Mouse (Mus musculus): ENCODE results near the gene Nppc.

The Nppc gene

DNA sequence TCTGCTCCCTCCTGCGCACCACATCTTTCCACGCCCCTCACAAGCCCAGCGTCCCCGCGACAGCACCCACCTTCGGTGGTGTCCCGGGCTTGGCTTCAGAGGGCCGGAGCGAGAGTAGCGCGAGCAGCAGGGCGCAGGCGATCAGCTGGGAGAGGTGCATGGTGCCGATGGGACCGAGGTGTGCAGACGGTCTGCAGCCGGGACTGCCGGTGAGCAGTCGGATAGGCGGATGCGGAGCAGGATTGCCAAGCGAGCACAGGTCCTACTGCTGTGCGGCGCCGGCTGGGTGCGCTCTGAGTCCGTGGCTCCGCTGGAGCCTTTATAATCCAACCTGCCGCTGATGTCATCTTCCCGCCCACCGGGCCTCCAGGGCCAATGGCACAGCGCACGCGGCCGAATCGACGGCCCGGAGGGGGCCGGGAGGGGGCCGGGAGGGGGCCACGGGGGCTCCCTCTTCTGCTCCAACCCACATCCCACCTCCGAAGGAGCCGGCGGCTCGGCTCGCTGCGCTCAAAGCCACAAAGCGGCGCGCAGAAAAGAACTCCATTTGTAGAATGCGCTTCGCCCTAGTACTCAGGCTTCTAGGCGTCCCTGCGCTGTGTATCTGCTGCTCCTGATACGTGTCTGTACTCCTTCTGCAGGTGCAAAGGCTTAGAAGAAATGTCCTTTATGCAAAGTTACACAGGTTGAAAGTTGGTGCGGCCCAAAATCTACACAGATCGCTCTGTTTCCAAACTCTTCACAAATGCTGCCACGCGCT, at the start of gene Nppc:
Gene Nppc, minus strand, starts transcription at position 293 of the 760 bp plus-strand sequence.
- DNase-seq (ENCODE audit: low read depth, low spot score) = peak; percentile 79

DNA sequence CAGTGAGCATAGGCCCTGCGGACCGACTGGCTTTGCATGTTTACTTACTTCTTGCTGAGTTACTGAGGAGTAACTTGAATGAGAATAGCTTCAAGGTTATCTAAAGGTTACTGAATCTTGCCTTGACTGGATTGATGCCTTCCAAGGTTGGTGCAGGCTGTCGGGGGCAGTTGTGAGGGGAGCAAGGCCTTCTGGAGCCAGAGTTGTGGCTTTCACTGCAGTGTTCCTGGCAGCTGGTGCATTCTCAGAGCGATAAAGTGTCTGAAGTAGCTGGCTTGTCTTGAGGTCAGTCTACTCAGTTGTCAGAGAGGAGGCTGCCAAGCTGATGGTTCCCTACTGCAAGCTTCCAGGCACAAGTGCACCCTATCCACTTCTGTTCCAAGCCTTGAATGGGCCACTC, 49.0 kb upstream of the Nppc start:
- DNase-seq (ENCODE audit: low read depth, low spot score) = peak; percentile 43

DNA sequence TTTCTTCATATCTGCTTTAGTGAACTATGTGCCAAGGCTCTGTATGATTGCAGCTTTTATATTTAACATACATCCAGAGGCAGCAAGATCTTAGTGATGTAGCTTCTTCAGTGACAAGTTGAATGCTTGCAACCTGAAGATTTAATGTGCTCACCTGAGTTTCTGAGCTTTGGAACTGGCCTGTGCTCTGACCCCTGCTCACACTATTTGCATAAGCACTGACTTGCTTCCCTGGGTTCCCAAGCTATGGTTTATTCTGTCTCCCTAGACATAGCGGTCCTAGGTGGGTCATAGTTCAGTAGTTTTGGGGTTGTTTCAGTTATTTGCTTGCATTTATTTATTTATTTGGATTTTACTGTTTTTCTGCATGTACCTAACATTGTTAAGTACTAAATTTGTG, 47.8 kb upstream of the Nppc start:
- DNase-seq (ENCODE audit: low read depth, low spot score) = no peak

DNA sequence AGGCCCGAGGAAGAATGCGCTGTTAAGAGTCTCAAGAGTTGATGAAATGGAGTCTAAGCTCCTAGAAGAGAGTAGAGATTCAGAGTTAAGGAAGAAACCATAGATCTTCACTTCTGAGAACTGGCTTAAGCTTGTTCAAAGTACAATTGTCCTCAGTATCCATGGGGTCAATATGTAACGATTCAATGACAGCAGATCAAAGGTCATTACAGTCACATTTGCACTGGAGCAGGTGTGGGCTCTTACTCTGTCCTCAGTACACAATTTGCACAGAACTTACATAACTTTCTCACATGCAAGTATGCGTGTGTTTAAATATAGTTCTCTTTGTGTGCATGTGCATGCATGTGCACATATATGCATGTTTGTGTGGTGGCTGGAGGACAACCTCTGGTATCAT, 42.7 kb upstream of the Nppc start:
- no peak for DNase-seq (ENCODE audit: low read depth, low spot score)

DNA sequence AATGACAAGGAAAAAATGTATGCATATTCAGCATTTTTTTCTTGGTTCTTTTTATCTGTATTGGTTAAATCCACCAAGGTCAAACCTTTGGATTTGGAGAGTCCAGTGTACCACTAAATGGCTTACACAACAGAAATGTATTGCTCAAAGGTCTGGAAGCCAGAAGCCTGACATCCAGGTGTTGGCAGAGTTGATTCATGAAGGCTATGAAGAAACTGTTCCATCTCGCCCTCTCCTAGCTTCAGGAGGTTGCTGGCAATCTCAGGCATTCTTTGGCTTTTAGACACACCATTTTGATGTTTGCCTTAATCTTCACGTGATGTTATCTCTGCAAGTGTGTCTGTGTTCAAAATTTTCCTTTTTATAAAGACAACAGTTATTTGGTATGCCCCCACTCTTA, 41.7 kb upstream of the Nppc start:
- DNase-seq (ENCODE audit: low read depth, low spot score) = no peak

DNA sequence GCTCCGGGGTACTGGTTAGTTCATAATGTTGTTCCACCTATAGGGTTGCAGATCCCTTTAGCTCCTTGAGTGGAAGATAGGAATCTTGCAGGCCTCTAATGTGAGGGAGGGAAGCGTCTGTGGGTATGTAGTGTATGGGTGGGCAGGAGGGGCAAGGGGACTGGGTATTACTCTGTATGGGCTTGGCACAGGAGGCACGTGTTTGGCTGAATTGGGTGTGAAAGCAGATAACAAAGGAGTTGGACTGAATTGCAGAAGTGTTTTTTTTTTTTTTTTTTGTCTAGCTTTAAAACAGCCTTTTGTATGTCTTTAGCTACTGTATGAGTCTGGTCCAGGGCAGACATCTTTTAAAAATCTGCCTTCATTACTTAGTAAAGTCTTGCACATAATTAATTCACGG, 39.2 kb upstream of the Nppc start:
- no peak for DNase-seq (ENCODE audit: low read depth, low spot score)

DNA sequence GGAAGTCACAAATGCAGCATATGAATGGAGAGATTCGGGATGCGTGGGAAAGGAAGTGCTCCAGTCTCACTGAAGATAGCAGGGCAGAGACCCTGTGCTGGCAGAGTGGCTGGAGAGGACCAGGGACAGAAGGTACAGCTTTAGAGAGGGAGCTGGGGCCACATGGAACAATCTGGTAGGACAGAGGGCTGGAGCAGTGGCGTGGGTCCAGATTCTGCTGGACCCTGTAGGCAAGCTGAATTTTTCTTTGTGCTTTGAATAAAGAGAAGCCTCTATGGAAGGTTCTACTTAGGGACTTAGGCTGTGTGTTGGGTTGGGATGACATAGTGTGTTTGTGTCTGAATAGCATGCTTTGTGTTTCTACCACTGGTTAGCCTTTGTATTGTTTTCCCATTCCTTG, 35.1 kb upstream of the Nppc start:
- no peak for DNase-seq (ENCODE audit: low read depth, low spot score)

DNA sequence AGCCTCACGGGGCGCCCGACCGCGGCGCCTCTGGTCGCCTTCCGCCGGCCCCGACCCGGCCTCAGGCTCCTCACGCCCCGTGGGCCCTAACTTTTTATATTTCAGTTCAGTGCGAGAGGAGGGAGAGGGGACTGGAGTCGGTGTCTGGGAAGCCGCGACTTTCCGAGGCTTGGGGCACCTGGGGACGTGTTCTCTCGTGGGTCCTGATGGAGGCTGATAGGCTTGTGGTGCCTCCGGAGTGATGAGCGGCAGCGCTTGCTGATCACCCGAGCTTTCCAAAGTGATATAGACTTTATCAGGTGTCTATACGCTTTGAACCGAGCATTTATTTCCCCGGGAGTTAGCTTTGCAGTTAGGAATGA, 33.6 kb upstream of the Nppc start:
- DNase-seq (ENCODE audit: low read depth, low spot score) = peak; percentile 56

DNA sequence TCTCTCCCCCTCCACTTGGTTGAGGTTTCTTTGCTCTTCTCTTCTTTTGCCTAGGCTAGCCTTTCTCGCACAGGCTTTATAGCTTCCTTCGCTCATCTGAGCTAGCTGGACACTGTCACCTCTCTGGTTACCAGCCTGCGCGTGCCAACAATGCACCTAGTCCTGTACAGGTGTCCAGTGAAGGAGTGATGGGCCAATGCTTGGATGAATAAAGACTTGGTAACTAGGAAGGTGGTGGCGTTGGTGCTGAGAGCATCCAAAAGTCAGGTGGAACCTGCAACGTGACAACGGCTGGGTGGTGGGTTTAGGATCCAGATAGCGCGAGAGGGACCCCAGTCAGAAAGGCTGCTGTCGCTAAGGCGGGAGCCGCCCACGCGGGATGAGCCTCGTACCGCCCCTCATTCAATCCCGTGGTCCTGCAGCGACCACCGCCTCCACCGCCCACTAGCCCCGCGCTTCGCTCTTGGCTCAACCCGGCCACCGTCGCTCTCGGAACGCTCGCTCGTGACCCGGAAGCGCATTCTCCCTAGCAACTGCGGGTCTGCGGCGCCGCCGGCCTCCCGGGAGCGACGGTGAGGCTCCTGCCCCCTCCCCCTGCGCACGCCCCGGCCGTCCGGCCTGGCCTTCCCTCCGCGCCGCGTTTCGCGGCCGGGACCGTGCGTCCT, 33.1 kb upstream of the Nppc start, which contains the start of gene Dis3l2:
Gene Dis3l2, plus strand, starts transcription at position 509 of the 665 bp plus-strand sequence.
- DNase-seq (ENCODE audit: low read depth, low spot score) = peak; percentile 87

DNA sequence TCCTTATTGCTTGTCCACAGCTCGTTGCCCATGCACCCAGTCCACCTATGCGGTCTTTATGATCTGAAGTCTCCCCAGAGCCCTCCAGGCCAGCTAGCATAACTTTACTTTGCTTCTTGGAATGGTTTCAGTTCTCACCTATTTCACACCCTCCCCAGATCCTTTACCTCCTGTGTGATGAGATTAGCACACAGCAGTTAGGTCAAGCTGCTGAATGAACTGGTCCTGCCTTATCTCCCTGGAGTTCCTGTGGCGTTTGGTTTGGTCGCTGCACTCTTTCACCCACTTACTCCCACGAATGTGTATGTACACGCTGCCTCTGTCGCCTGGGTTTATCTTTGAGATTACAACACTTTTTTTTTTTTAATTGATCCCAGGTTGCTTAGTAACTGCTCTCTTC, 30.0 kb upstream of the Nppc start:
- no peak for DNase-seq (ENCODE audit: low read depth, low spot score)

DNA sequence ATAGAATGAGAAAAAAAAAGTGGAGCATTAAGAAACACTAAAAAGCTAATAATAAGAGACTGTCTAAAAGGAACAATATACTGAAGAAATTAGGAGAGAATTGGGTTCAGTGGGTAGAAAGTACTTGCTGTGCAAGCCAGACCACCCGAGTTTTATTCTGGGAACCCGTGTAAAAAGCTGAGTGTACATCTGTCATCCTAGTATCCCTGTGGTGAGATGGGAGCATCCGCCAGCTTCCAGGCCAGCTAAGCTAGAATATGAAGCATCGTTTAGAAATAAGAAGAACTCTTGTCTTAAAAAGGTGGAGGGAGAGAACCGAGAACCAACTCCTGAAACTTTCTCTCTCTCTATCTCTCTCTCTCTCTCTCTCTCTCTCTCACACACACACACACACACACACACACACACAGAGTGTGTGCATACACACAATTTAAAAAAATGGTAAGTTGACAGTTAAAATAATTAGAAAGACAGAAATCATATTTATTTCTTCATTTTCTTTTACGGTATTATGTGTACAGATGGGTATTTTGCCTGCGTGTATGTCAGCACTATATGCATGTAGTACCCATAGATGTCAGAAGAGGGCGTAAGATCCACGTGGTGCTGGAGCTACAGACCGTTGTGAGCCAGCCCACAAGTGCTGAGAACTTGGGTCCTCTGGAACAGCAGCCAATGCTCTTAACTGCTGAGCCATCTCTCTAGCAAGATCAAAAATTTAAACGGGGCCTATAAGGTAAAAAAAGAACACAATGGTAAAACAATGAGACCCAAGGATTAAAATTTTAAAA, 29.2 kb upstream of the Nppc start:
- DNase-seq (ENCODE audit: low read depth, low spot score) = peak; percentile 72

DNA sequence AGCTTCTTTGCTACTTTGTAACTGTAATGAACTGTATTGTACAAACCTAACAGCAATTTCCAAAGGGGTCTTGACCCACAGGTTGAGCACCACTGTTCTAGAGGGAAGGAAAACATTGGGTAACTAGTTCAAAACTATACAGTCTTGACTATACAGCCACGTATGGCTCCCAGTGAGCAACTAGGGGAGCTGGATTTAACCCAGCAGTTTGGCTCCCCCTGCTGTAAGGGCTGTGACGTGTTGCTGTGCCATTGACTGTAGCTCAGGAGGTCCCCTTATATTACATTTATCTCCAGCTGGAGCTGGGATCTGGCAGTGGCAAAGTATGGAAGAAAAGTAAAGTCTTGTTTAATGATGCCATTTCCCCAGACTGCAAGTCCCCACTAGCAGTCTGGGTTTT, 28.4 kb upstream of the Nppc start:
- DNase-seq (ENCODE audit: low read depth, low spot score) = peak; percentile 32

DNA sequence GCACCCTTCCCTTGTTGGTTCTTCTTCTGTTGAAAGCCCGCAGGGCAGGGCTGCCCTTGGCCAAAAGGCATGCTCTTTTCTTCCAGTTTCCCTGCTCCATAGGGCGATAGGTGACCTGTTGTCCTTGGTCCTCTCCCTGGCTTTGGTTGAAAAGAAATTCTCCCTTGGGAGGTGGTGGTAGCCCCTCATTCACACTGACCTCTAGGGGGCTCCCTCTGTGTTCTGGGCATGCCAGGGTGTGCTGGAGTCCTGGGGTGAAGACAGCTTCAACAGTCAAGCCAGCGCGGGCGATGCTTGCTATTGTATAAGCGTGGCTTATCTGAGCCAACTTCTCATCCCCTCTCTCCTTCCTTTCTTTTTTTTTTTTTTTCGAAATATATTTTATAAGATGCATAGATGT, 26.6 kb upstream of the Nppc start:
- DNase-seq (ENCODE audit: low read depth, low spot score) = peak; percentile 60

DNA sequence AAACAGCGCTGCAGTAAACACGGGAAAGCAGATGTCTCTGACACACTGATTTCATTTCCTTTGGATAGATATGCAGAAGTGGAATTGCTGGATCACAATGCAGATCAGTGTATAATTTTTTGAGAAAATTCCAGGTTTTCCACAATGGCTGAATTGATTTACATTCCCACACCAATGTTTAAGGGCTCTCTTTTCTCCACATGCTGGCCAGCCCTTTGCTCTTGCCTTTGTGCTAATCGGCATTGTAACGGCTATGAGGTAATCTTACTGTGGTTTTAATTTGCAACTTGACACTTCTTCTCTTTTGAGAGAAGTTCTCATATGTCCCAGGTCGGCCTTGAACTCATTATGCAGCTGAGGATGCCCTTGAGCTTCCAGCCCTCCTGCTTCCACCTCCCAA, 20.7 kb upstream of the Nppc start:
- DNase-seq (ENCODE audit: low read depth, low spot score) = no peak

DNA sequence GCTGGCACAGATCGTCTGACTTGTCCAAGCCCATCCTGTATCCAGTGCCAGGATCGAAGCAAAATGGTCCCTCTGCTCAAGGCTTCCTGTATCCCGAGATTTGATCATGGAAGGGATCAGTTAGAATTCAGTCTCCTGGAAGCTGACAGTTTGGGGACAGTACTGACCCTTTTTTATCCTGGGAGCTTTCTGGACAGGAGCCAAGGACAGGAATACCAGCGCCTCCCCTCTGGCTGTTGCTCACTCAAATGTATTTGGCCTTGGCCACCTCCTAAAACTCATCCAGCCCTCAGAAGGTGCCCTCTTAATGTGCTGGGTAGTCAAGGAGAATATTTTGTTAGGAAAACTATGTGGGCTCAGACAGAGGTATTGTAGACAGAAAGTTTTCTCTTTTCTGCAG, 16.9 kb upstream of the Nppc start:
- no peak for DNase-seq (ENCODE audit: low read depth, low spot score)

DNA sequence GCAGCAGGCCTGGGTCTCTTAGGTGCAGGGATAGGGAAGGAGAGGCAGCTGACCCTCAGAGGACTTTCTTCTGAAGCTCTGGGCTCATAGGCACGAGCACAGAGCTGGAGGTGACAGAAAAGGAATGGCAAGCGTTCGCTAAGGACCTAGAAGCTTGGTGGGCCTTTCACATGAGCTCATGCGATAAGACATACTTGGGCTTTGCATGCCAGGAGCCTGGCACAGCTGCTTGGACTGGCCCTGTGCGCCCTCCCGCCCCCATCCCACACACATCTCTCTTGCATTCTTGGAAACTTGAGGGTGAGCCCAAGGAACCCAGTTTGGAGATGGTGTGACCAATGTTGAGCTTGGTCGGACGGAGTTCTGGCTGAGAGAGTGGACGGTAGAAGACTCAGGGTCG, 8.3 kb upstream of the Nppc start:
- no peak for DNase-seq (ENCODE audit: low read depth, low spot score)

DNA sequence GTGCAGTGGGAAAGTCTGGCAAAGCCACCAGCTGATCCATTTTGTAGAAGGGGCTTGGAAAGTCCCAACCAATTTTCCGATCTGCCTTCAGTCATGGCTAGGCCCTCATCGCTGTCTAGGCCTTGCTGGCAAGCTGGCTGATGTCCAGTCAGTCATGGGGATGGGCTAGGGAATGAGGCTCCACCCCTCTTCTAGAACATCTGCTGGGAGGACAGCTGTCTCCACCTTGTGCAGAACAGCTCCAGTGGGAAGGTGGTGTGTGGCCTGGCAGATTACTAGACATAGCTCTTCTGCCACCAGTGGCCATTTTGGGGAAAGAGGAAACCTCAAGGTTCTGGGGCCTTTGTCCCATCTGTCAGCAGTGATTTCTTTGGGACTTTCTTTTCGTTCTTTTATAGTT, 7.3 kb upstream of the Nppc start:
- no peak for DNase-seq (ENCODE audit: low read depth, low spot score)

DNA sequence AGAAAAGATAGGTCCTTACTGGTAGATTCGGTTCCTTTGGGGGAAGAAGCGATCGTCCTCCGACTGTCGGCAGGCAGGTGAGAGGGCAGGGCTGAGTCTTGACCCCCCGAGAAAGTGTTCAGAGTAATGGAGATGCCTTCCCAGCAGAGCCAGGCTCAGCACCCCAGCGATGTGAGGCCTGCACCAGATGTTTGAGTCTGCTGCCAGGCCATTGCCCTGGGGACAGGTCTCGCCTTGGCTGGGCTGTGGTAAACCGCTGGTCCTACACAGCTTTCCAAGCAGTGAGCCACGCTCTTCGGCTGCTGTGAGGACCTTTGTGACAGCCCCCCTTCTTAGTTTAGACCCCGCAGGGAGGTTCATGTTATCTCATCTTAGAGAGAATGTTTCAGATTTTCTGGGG, 4.8 kb upstream of the Nppc start:
- no peak for DNase-seq (ENCODE audit: low read depth, low spot score)

DNA sequence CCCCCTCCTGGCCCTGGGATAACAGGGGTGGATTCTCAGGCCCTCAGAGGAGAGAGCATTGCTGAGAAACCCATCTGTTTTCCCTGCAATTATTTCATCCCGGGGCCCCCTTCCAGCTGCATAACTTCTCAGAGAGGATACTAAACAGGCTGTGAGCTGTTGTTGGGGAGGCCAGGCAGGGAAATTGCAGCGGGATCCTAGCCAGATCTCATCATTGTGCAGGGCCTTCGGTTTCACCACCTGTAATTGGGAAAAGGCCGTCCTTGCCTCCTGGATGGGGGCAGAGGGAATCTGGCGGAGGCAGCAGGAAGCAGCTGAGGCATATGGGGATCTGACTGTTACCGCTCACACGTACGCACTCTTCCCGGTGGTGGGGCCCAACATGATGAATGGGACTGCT, 4.0 kb upstream of the Nppc start:
- no peak for DNase-seq (ENCODE audit: low read depth, low spot score)

DNA sequence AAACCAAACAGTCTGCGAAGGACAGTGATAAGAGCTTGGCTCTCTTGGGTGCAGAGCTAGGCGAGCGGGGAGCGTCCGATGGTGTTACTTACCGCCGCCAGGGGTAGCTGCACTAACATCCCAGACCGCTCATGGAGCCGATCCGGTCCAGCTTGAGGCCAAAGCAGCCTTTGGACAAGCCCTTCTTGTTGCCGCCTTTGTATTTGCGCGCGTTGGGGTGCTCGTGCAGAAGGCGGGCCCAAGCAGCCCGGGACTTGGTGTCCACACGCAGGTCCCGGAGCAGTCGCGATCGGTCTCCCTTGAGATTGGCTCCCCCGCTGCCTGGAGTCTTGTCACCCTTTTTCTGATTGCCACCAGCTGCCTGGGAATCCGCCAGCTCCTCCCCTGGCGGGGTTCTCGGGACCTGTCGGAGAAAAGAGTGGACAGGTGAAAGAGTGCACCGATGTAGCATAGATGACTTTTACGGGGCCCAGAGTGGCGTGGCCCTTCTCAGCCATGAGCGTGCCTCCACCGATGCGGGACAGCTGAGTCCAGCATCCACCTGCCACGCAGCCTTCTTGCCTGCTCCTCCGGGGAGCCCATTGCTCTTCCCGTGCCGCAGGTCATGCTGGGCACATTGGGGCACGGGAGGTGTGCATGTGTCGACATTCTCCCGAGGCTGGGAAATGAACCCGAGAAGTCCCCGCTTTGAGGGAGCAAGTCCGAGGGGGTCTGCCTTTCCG, 658 bp downstream of the Nppc start:
- DNase-seq (ENCODE audit: low read depth, low spot score) = peak; percentile 84

DNA sequence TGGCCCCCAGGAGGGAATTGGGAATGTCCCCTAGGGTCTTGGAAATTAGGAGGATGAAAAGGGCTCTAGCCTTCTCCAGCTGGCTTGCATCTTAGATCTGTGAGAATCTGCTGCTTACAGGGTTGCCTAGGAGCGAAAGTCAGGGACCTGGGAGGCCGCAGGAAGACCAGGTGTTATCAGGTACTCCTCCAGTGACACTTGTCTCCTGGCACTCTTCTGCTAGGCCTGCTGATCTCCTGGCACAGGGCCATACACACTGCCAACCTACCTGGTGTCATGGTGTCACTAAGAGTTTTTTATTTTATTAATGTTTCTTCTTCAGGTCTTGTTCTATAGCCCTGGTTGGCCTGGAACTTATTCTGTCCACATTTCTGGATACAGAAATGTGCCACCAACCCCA, 5.3 kb downstream of the Nppc start:
- no peak for DNase-seq (ENCODE audit: low read depth, low spot score)

DNA sequence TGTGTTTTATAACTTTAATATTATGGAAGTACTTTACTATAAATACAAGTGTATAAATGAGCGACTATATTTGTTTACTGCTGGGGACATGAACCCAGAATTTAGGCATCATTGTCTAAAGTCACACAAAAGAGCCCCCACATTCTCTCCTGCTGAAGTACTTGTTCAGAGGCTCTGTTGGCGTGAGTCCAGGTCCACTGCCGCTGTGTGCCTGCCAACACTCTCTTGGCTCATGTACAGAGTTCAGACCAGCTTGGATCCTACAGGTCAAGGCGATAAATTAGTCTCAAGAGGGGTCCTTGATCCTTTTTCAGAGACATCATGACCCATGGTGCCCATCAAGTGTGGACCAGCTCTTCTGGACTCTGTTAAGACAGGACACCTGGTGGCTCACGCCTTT, 13.3 kb downstream of the Nppc start:
- DNase-seq (ENCODE audit: low read depth, low spot score) = no peak

Measured in R1 (cell line).